Mouse (Mus musculus): ENCODE data around the gene Fars2. TPM values are rescaled to one million over a fixed set of nuclear protein-coding genes. Genes with fewer than 3 reads are reported as not detected.
"Not testable (repeated sequence)": the region's sequence is repeated elsewhere in the genome, so short reads cannot be mapped to it uniquely, and the experiment has no call there.

Fars2 gene
- total RNA-seq, 2 experiments from 2014 or later: 33.7 to 42.4 TPM

- DNase-seq (ENCODE audit: low spot score in 2 of 2): no peak
- TF ChIP-seq CTCF (conservative IDR thresholded peaks at IDR 0.05): no peak
- Histone ChIP-seq H3K4me3 (no peak overlapping the region), H3K27ac (no peak overlapping the region)
Measured at GRCm38 (mm10) chr13:36444748-36445423, 327.7 kb downstream of the Fars2 start.

DNA sequence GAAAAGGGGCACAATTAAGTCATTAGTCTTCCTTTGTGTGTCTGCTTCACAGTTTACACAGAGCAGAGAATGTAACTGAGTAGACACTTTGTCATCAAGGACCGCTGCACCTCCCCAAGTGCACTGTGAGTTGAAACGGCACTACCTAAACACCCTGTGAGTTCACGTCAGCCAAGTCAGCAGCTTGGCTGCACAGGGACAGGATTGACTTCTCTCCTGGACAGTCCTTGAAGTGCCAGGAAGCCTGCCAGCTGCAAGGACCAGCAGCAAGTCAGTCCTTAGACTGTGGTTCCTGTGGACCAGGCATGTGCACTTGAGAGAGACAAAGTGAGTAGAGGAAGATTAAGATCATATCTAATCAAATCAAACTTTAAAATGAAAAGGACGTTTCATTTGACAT lies 330.7 kb downstream of the Fars2 start:
- TF ChIP-seq CTCF (conservative IDR thresholded peaks at IDR 0.05): no peak
- no peak overlapping the region for H3K27ac ChIP-seq
- DNase-seq (ENCODE audit: low spot score in 2 of 2): no peak
- H3K4me3 ChIP-seq: no peak overlapping the region

DNA sequence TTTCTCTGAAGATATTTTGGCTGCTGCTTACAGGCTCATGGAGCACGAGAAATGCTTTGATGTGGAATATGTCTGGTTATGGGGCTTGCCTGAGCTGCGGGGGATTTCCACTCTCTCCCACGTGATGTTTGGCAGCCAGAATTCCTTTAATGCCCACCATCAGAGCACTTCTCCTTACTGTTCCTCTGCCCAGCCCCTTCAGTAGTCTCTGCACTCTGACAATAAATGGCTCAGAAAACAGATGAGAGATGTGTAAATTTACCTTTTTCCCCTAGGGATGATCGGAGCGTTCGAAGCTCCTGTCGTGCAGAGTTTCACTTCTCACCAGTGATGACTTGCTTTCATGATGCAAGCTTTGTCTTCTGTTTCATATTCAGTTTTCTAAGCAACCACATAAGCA lies 331.4 kb downstream of the Fars2 start:
- H3K4me3 ChIP-seq: no peak overlapping the region
- no peak for TF ChIP-seq CTCF (conservative IDR thresholded peaks at IDR 0.05)
- DNase-seq (ENCODE audit: low spot score in 2 of 2): no peak
- H3K27ac ChIP-seq: no peak overlapping the region

DNA sequence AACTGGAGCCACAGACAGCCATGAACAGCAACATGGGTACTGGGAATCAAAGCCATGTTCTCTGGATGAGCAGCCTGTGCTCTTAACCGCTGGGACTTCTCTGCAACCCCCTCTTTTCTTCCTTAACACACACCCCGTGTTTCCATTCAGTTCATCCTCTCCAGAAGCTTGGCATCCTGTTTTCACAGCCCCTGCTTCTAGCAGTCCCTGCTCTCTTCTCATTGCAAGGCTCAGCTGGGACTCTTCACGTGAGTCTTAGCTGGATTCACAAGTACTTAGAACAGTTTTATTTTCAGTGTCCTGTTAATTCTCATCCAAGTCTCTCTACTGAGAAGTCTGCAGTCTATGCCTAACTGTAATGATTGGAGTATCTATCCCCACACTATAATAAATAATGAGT lies 334.2 kb downstream of the Fars2 start:
- H3K4me3 ChIP-seq: no peak overlapping the region
- TF ChIP-seq CTCF (conservative IDR thresholded peaks at IDR 0.05): no peak
- H3K27ac ChIP-seq: no peak overlapping the region
- no peak for DNase-seq (ENCODE audit: low spot score in 2 of 2)

GRCm38 (mm10) chr13:36460473-36460872 lies 343.3 kb downstream of the Fars2 start:
- Histone ChIP-seq H3K4me3 (no peak overlapping the region), H3K27ac (no peak overlapping the region)
- DNase-seq (ENCODE audit: low spot score in 2 of 2): no peak
- TF ChIP-seq CTCF (conservative IDR thresholded peaks at IDR 0.05): no peak

DNA sequence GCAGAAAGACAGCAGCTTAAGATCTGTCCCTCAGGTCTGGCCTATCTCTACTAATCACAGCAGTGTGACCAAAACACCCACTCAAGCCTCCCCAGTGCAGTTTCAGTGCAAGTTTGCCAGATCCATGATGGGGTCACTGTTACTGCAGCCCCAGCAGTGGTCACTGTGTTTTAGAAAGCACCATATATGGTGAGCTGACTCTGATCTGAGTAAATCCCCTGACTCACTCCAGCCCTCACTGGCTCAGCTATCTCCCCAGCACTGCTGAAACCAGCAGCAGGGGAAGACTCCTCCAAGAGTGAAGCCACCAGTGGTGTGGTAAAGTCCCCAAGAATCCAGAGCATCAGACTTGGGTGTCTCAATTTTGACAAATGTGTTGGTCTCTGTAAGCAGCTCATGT lies 346.5 kb downstream of the Fars2 start:
- no peak overlapping the region for H3K4me3 ChIP-seq
- H3K27ac ChIP-seq: no peak overlapping the region
- no peak for TF ChIP-seq CTCF (conservative IDR thresholded peaks at IDR 0.05)
- DNase-seq (ENCODE audit: low spot score in 2 of 2): no peak

DNA sequence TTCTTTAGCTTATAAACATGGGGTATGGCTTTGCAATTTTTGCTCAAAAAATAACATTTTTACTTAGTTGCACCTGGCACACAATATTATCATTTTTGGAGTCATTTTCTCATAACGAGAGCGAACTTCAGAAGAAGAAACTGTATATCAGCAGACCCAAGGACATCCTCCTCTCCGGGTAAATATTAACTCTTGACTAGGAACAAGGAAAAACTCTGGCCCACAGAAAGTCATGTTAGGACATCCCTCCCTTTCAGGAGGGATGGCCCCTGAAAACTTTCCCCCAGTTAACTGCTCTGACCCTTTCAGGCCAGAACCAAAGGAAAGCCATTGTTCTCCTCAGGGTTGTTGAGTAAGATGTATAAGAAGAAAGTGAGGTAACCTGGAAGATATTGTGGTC lies 348.9 kb downstream of the Fars2 start:
- not testable (repeated sequence) for DNase-seq (ENCODE audit: low spot score in 2 of 2); H3K4me3 ChIP-seq; H3K27ac ChIP-seq

DNA sequence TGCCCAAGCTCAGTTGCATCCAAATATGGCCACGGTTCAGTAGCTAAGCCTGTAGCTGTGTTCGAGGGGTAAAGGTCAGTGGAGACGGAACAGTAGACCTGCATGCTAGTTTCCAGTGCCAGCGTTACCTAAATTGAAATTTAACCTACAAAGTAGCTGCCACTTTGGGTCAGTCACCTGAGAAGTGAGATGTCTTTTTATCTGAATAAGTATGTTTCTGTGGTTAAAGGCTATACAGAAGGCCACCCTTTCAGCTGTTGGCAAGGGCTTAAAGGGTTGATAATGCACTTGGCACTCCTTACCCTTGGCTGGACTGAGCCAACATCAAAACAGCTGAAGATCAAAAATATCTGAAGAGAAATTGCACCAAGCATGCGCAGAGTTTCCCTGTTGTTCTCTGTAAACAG lies 349.3 kb downstream of the Fars2 start:
- DNase-seq (ENCODE audit: low spot score in 2 of 2): no peak
- no peak overlapping the region for H3K27ac ChIP-seq
- H3K4me3 ChIP-seq: no peak overlapping the region
- no peak for TF ChIP-seq CTCF (conservative IDR thresholded peaks at IDR 0.05)

GRCm38 (mm10) chr13:36467849-36468248 lies 350.6 kb downstream of the Fars2 start:
- H3K4me3 ChIP-seq: no peak overlapping the region
- TF ChIP-seq CTCF (conservative IDR thresholded peaks at IDR 0.05): no peak

DNA sequence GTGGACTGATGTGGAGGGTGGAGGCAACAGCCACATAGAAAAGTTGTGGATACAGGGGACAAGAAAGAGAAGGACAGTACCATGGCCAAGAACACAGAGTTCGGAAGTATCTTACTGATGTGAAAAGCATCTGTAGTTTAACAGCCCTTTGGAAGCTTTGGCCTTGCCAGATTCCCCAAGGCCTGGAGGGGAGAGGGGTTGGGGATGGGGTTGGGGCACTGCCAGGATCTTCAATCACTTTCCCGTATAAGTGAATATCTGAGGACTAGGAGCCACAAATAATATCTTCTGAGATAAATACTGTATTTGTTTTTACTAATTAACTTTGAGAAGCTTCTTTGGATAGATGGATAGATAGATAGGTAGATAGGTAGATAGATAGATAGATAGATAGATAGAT lies 351.8 kb downstream of the Fars2 start:
- Histone ChIP-seq H3K27ac (no peak overlapping the region), H3K4me3 (no peak overlapping the region)
- DNase-seq (ENCODE audit: low spot score in 2 of 2): no peak
- TF ChIP-seq CTCF (conservative IDR thresholded peaks at IDR 0.05): no peak

More at GRCm38 (mm10) chr13:36467849-36468248, 350.6 kb downstream of the Fars2 start:
- H3K27ac ChIP-seq: no peak overlapping the region
- DNase-seq (ENCODE audit: low spot score in 2 of 2): no peak

GRCm38 (mm10) chr13:36469412-36470125 lies 352.4 kb downstream of the Fars2 start:
- H3K27ac ChIP-seq: no peak overlapping the region

GRCm38 (mm10) chr13:36477648-36478047 lies 360.4 kb downstream of the Fars2 start:
- DNase-seq (ENCODE audit: low spot score in 2 of 2): no peak
- no peak overlapping the region for H3K4me3 ChIP-seq
- no peak for TF ChIP-seq CTCF (conservative IDR thresholded peaks at IDR 0.05)
- H3K27ac ChIP-seq: no peak overlapping the region

More at GRCm38 (mm10) chr13:36469412-36470125, 352.4 kb downstream of the Fars2 start:
- DNase-seq (ENCODE audit: low spot score in 2 of 2): no peak
- no peak for TF ChIP-seq CTCF (conservative IDR thresholded peaks at IDR 0.05)
- H3K4me3 ChIP-seq: no peak overlapping the region

DNA sequence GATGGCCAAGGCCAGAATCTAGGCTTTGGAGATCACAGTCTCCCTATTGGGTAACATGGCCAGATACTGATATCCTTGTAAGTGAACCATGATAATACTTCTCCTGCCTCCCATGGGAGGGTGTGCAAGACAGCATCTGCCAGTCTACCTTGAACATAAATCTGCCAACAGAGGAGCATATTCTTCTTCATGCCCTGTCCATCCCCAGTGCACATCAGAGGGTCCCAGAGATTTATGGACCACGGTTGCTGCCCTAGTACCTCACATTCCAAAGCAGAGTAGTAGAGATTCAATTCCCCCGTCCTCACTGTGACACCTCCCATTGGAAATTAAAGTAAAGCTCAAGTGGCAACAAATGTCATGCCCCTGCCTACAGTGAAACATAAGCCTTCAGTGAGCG lies 361.0 kb downstream of the Fars2 start:
- no peak overlapping the region for H3K4me3 ChIP-seq
- H3K27ac ChIP-seq: no peak overlapping the region
- DNase-seq (ENCODE audit: low spot score in 2 of 2): no peak
- no peak for TF ChIP-seq CTCF (conservative IDR thresholded peaks at IDR 0.05)

DNA sequence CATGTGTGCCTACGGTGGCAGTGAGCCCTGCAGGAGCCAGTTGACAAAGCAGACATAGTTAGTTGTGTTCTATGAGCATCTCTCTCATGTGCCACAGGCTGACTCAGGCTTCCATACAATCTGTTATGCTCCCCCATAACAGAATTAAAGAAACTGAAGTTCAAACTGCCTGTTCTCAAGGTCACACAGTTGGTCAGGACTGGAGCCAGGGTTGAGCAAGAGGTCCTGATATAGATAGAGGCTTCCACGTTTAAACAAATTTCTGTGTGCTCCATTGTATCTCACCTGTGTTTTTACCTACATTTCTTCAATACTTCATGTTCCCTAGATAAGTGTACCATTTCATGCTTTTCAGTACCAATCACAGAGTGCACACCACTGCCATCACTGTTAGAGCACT lies 362.9 kb downstream of the Fars2 start:
- no peak for TF ChIP-seq CTCF (conservative IDR thresholded peaks at IDR 0.05)
- Histone ChIP-seq H3K4me3 (no peak overlapping the region), H3K27ac (no peak overlapping the region)
- DNase-seq (ENCODE audit: low spot score in 2 of 2): no peak
